Mouse (Mus musculus) heart, embryonic 13.5 days (tissue): ENCODE measurements around the gene Ubiad1. TPM values are rescaled to one million over a fixed set of nuclear protein-coding genes. Genes with fewer than 3 reads are reported as not detected.
A peak's percentile ranks its signal among the peaks of the same experiment; 100 is the strongest.

ENCODE experiments used
- ATAC-seq: fragments of 200-750 bp; cut with Nextera tagmentation; 2 replicates; pipeline ENCODE4 v1.8.0; 2017; ENCODE audit warnings: moderate TSS enrichment; ENCODE audit not compliant: insufficient number of reproducible peaks, low FRiP score, low TSS enrichment; ENCODE audit errors: extremely low read depth
- H3K27ac ChIP-seq: fragments of 300-500 bp; sonication (generic); replicated peaks from 2 replicates; pipeline ENCODE4 v1.5.1; 2015; ENCODE audit warnings: moderate library complexity, mild to moderate bottlenecking, inconsistent platforms
- H3K27me3 ChIP-seq: fragments of 300-500 bp; sonication (generic); replicated peaks from 2 replicates; pipeline ENCODE4 v1.6.1; 2015; ENCODE audit warnings: mild to moderate bottlenecking, inconsistent platforms
- H3K36me3 ChIP-seq: fragments of 300-500 bp; sonication (generic); 2 replicates; pipeline ENCODE4 v1.6.1; 2015; ENCODE audit warnings: mild to moderate bottlenecking, inconsistent platforms
- H3K4me1 ChIP-seq: fragments of 300-500 bp; sonication (generic); 2 replicates; pipeline ENCODE4 v1.6.1; 2015; ENCODE audit warnings: inconsistent platforms
- H3K4me2 ChIP-seq: fragments of 300-500 bp; sonication (generic); 2 replicates; pipeline ENCODE4 v1.6.1; 2015; ENCODE audit warnings: inconsistent platforms, mild to moderate bottlenecking, moderate library complexity
- H3K4me3 ChIP-seq: fragments of 300-500 bp; sonication (generic); 2 replicates; pipeline ENCODE4 v1.5.1; 2015; ENCODE audit warnings: moderate library complexity, mild to moderate bottlenecking, inconsistent platforms
- H3K9ac ChIP-seq: fragments of 300-500 bp; sonication (generic); 2 replicates; pipeline ENCODE4 v1.6.1; 2015; ENCODE audit warnings: inconsistent platforms, mild to moderate bottlenecking, moderate library complexity
- H3K9me3 ChIP-seq: fragments of 300-500 bp; sonication (generic); 2 replicates; pipeline ENCODE4 v1.6.1; 2016; ENCODE audit warnings: inconsistent platforms
- WGBS: fragments of 180-500 bp; shearing (Covaris S2); methylation state at CpG from one replicate; pipeline ENCODE4 v1.1.7; 2015; ENCODE audit warnings: mixed read lengths; 5-methylcytosine and 5-hydroxymethylcytosine counted together
- polyA plus RNA-seq: library from polyadenylated mRNA; unstranded; fragments of >200 nt; fragmentation: Nextera tagmentation; extraction: Ambion mirVana; gene quantifications from 2 replicates; pipeline ENCODE4 v1.2.1, GENCODE M21; 2015

Gene Ubiad1
- polyA plus RNA-seq, 1 experiment from 2014 or later = 20.6 TPM

- WGBS = 78% methylated on average over 11 of the region's 11 CpGs
- no peaks in the 10 kb centered on the region for H3K27me3 ChIP-seq
- ATAC-seq = no peak
- no peak overlapping the region for H3K9ac ChIP-seq
- no peak overlapping the region for H3K27ac ChIP-seq
- H3K4me1 ChIP-seq = peaks cover 5% of the 10 kb centered on the region; the same call in 1 of the 2 replicates
- H3K4me3 ChIP-seq = no peak overlapping the region
- no peaks in the 10 kb centered on the region for H3K9me3 ChIP-seq
- peaks cover 11% of the 10 kb centered on the region for H3K36me3 ChIP-seq
- H3K4me2 ChIP-seq = no peak overlapping the region
Measured at GRCm38 (mm10) chr4:148429121-148429520, 15.4 kb downstream of the Ubiad1 start.

DNA sequence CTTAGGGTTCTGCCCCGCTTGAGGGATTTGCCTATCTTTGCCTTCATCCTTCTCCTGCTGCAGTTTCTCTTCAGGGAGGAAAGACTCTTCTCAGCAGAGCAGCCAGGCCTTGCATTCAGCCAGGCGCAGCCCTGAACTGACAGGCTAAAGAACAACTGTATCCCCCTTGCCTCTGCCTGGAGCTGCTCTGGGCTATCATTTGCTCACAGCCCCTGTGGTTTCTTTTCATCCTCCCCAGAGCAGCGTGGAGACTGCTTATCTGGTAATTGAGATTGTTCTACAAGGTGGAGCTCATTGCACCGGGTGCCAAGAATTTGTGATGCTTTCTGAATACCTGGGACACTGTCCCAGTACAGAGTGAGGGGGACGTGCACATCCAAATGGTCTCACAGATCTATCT, 16.0 kb downstream of the Ubiad1 start:
- no peak overlapping the region for H3K4me2 ChIP-seq
- peaks cover 6% of the 10 kb centered on the region; the same call in 1 of the 2 replicates for H3K36me3 ChIP-seq
- 67% methylated on average over 5 of the region's 5 CpGs for WGBS
- peaks cover 5% of the 10 kb centered on the region; the same call in 1 of the 2 replicates for H3K4me1 ChIP-seq
- H3K9ac ChIP-seq = no peak overlapping the region
- H3K27me3 ChIP-seq = no peaks in the 10 kb centered on the region
- no peak for ATAC-seq
- H3K4me3 ChIP-seq = no peak overlapping the region
- H3K9me3 ChIP-seq = no peaks in the 10 kb centered on the region
- H3K27ac ChIP-seq = no peak overlapping the region

DNA sequence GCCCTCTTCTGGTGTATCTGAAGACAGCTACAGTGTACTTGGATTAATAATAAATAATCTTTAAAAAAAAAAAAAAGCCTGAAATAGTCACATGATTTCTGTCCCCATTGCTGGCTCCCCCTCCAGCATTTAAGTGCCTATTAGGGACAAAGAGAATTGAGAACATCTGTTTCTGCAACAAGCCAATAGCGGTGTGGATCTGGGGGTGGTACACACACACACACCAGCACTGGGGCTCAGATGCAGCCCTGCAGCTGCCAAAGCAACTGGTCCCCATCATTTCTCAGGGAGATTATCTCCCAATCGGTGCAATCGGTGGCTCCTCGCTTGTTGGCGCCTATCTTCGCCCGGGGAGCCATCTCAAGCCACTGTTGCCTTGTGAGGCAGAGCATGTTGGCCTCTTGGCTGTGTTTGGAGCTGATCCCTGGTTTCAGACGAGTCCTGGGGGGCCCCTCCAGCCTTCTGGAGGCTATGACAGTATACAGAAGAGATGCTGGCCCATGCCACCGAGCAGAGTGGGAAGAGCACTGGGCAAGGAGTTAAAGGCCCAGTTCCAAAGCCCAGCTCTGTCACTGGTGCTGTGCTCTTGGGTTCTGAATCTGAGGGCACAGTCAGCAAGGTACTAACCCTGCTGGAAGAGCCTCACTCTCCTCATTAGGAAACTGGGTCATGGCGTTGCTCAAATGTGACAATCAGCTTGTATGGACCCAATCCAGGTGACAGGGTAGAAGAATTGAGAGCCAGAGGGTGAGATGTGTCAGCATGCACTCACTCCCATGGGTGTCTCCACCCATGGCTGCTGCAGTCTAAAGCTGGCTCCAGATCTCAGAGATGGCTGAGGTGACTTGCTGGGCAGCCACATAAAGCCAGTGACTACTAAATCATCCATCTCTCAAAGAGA, 17.4 kb downstream of the Ubiad1 start:
- Histone ChIP-seq H3K4me2 (no peak overlapping the region), H3K4me1 (no peaks in the 10 kb centered on the region), H3K9ac (no peak overlapping the region), H3K9me3 (no peaks in the 10 kb centered on the region), H3K36me3 (peaks cover 1% of the 10 kb centered on the region; the same call in 1 of the 2 replicates), H3K27me3 (no peaks in the 10 kb centered on the region), H3K4me3 (no peak overlapping the region), H3K27ac (no peak overlapping the region)
- ATAC-seq = no peak
- 77% methylated on average over 10 of the region's 10 CpGs for WGBS

DNA sequence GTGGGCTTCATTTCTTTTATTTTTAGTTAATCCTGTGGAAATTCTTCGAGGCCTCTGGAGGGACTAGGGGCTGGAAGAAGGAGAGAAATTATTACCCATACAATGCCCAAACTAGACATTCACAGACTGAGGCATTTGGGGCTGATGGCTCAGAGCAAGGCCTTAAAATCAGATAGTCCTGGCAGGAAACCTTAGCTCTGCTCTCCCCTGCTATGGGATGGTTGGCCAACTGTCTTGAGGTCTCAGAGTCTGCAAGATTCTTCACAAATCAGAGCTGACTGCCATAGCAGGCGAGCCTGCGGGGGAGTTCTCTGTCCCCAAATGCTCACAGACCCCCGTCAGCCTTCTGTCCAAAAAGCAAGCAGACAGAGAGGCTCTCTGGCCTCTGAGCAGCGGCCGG, 27.0 kb downstream of the Ubiad1 start:
- H3K36me3 ChIP-seq = no peaks in the 10 kb centered on the region
- H3K27me3 ChIP-seq = peaks cover 66% of the 10 kb centered on the region
- no peak overlapping the region for H3K4me3 ChIP-seq
- no peak overlapping the region for H3K9ac ChIP-seq
- 0 out of 2 replicates have a peak, but pooled peaks cover 2% of the 10 kb centered on the region for H3K4me1 ChIP-seq
- no peaks in the 10 kb centered on the region for H3K9me3 ChIP-seq
- H3K27ac ChIP-seq = no peak overlapping the region
- no peak overlapping the region for H3K4me2 ChIP-seq
- WGBS = 61% methylated on average over 6 of the region's 6 CpGs
- no peak for ATAC-seq

- Histone ChIP-seq H3K4me1 (0 out of 2 replicates have a peak, but pooled peaks cover 2% of the 10 kb centered on the region), H3K27me3 (peaks cover 66% of the 10 kb centered on the region), H3K4me2 (no peak overlapping the region), H3K9me3 (no peaks in the 10 kb centered on the region), H3K9ac (no peak overlapping the region), H3K4me3 (no peak overlapping the region), H3K27ac (no peak overlapping the region), H3K36me3 (no peaks in the 10 kb centered on the region)
- 24% methylated on average over 11 of the region's 11 CpGs for WGBS
- ATAC-seq = no peak
Measured at GRCm38 (mm10) chr4:148417074-148417526, 27.5 kb downstream of the Ubiad1 start.

GRCm38 (mm10) chr4:148415575-148415974, 29.0 kb downstream of the Ubiad1 start:
- H3K9me3 ChIP-seq = no peaks in the 10 kb centered on the region
- ATAC-seq = no peak
- no peak overlapping the region for H3K4me2 ChIP-seq
- H3K36me3 ChIP-seq = no peaks in the 10 kb centered on the region
- 6% methylated on average over 16 of the region's 16 CpGs for WGBS
- H3K9ac ChIP-seq = no peak overlapping the region
- H3K4me3 ChIP-seq = no peak overlapping the region; the same call in 1 of the 2 replicates
- H3K27ac ChIP-seq = no peak overlapping the region
- H3K27me3 ChIP-seq = peaks cover 63% of the 10 kb centered on the region
- H3K4me1 ChIP-seq = 0 out of 2 replicates have a peak, but pooled peaks cover 2% of the 10 kb centered on the region

DNA sequence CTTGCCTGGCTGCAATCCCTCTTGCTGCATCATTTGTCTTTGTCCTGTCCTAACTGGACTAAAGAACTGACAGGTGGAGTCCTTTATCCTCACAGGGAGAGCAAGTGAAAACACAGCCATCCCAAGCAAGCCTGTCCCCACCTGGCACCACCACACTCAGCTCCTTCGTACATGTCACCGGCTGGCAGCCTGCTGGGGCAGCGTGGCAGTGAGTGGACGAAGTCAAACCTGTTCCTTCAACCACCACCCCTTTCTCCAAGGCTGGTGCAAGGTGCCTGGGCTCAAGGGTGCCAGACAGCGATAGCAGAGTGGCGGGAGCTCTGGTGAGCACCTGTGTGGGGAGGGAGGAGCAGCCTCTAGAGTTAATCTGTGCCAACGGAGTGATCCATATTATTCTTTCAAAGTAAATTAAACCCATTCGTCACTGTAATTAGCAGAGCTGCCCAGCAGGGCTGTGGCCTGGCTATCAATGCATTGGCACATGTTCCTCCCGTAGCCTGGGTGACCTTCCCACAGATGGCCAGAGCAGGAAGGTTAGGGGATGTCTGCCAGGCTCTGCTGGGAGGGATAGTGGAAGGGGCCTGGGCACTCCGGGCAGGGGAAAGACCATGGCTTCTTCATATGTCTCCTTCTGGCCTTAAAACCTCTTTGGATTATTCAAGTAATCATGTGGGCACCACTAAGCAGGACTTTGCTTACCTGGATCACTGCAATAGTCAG, 36.2 kb downstream of the Ubiad1 start:
- WGBS = 68% methylated on average over 10 of the region's 10 CpGs
- Histone ChIP-seq H3K9me3 (no peaks in the 10 kb centered on the region), H3K9ac (no peak overlapping the region), H3K4me3 (no peak overlapping the region), H3K36me3 (no peaks in the 10 kb centered on the region), H3K27ac (no peak overlapping the region), H3K27me3 (peaks cover 62% of the 10 kb centered on the region), H3K4me1 (peaks cover 12% of the 10 kb centered on the region), H3K4me2 (no peak overlapping the region)
- no peak for ATAC-seq

- H3K4me2 ChIP-seq = peak overlapping the region; percentile 28
- H3K27ac ChIP-seq = no peak overlapping the region
- H3K9ac ChIP-seq = no peak overlapping the region
- ATAC-seq = no peak
- no peak overlapping the region for H3K4me3 ChIP-seq
- WGBS = 11% methylated on average over 13 of the region's 13 CpGs
- no peaks in the 10 kb centered on the region for H3K36me3 ChIP-seq
- H3K9me3 ChIP-seq = no peaks in the 10 kb centered on the region
- peaks cover 92% of the 10 kb centered on the region for H3K27me3 ChIP-seq
- peaks cover 12% of the 10 kb centered on the region for H3K4me1 ChIP-seq
Measured at GRCm38 (mm10) chr4:148405255-148405788, 39.2 kb downstream of the Ubiad1 start.

DNA sequence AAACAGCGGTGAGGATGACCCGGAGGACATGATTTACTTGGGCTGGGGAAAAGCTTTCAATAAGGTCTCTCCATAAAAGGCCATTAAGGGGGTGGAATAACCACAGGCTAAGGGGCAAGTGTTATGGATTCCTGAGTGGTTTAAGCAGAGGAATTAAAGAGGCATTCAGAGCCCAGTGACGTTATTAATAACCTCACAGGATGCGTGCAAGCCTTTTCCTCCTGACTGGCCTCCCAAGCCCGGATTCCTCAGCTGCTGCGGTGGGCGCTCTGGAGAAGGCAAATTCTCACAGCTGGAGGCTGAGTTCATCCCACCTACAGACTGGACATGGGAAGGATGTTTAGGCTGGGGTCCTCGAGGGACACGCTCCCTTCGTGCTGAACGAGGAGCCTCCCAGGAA, 39.8 kb downstream of the Ubiad1 start:
- 14% methylated on average over 11 of the region's 11 CpGs for WGBS
- peaks cover 95% of the 10 kb centered on the region for H3K27me3 ChIP-seq
- H3K4me2 ChIP-seq = peak overlapping the region; percentile 28

DNA sequence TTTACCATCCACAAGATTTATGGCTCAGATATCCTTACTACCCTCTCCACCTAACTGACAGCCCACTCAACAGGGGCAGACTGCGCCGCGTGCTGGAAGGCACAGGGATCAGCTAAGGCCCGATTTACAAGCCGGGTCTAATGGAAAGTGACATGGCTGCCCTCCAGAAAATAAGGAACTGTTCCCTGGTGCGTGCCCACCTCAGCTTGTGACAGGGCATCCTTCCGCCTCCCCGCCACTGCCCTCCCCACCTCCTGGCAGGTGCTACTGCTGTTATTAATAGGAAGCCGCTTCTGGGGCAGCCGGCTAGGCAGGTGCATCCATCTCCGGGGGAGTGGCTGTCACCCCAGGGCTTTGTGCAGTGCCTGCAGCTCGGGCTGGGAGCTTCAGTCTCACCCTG, 41.2 kb downstream of the Ubiad1 start:
- H3K4me3 ChIP-seq = no peak overlapping the region
- ATAC-seq = no peak
- H3K4me2 ChIP-seq = no peak overlapping the region
- peaks cover 12% of the 10 kb centered on the region for H3K4me1 ChIP-seq
- H3K27me3 ChIP-seq = peaks cover 82% of the 10 kb centered on the region
- WGBS = 28% methylated on average over 12 of the region's 12 CpGs
- H3K9me3 ChIP-seq = no peaks in the 10 kb centered on the region
- H3K27ac ChIP-seq = no peak overlapping the region
- no peaks in the 10 kb centered on the region for H3K36me3 ChIP-seq
- H3K9ac ChIP-seq = no peak overlapping the region

More for the DNA sequence above, 39.8 kb downstream of the Ubiad1 start:
- peaks cover 12% of the 10 kb centered on the region for H3K4me1 ChIP-seq
- no peak overlapping the region for H3K9ac ChIP-seq
- ATAC-seq = no peak
- H3K27ac ChIP-seq = no peak overlapping the region
- no peak overlapping the region for H3K4me3 ChIP-seq
- H3K9me3 ChIP-seq = no peaks in the 10 kb centered on the region
- no peaks in the 10 kb centered on the region for H3K36me3 ChIP-seq

- Histone ChIP-seq H3K27me3 (peaks cover 54% of the 10 kb centered on the region), H3K9ac (no peak overlapping the region), H3K4me1 (peaks cover 3% of the 10 kb centered on the region; the same call in 1 of the 2 replicates), H3K36me3 (no peaks in the 10 kb centered on the region), H3K9me3 (no peaks in the 10 kb centered on the region), H3K4me3 (no peak overlapping the region), H3K4me2 (no peak overlapping the region), H3K27ac (no peak overlapping the region)
- WGBS = 70% methylated on average over 9 of the region's 9 CpGs
- no peak for ATAC-seq
Measured at GRCm38 (mm10) chr4:148399437-148400094, 45.0 kb downstream of the Ubiad1 start.
